Mouse (Mus musculus) lung, embryonic 14.5 days (tissue): Measurements from ENCODE around the gene Cav2. TPM values are rescaled to one million over a fixed set of nuclear protein-coding genes. Genes with fewer than 3 reads are reported as not detected.
A peak's percentile ranks its signal among the peaks of the same experiment; 100 is the strongest.

ENCODE experiments used
- ATAC-seq: fragments of 200-750 bp; cut with Nextera tagmentation; 2 replicates; pipeline ENCODE4 v1.8.0; 2017; ENCODE audit warnings: mild to moderate bottlenecking, moderate TSS enrichment, moderate library complexity; ENCODE audit not compliant: insufficient read depth
- DNase-seq: peaks from one replicate; pipeline ENCODE4 v3.0.0-alpha.2; 2015
- H3K27ac ChIP-seq: fragments of 300-500 bp; sonication (generic); 2 replicates; pipeline ENCODE4 v1.5.1; 2014; ENCODE audit warnings: low read depth, mild to moderate bottlenecking, moderate library complexity
- H3K27me3 ChIP-seq: fragments of 300-500 bp; sonication (generic); 2 replicates; pipeline ENCODE4 v1.6.1; 2014; ENCODE audit warnings: low read length, control low read depth; ENCODE audit not compliant: insufficient read depth
- H3K36me3 ChIP-seq: fragments of 300-500 bp; sonication (generic); 2 replicates; pipeline ENCODE4 v1.6.1; 2014; ENCODE audit warnings: control low read depth; ENCODE audit not compliant: insufficient read depth
- H3K4me1 ChIP-seq: fragments of 300-500 bp; sonication (generic); 2 replicates; pipeline ENCODE4 v1.6.1; 2014; ENCODE audit warnings: antibody characterized with exemption, control low read depth; ENCODE audit not compliant: insufficient read depth
- H3K4me2 ChIP-seq: fragments of 300-500 bp; sonication (generic); 2 replicates; pipeline ENCODE4 v1.6.1; 2014; ENCODE audit warnings: mild to moderate bottlenecking
- H3K4me3 ChIP-seq: fragments of 300-500 bp; sonication (generic); 2 replicates; pipeline ENCODE4 v1.5.1; 2014; ENCODE audit warnings: low read depth, low read length
- H3K9ac ChIP-seq: fragments of 300-500 bp; sonication (generic); 2 replicates; pipeline ENCODE4 v1.6.1; 2014
- H3K9me3 ChIP-seq: fragments of 300-500 bp; sonication (generic); 2 replicates; pipeline ENCODE4 v1.6.1; 2016; ENCODE audit warnings: low read depth, low read length, control low read depth
- CTCF ChIP-seq: IDR thresholded peaks from 2 replicates; pipeline ENCODE4 v1.5.1; 2016; ENCODE audit warnings: antibody characterized with exemption, low read depth
- WGBS: fragments of 180-500 bp; shearing (Covaris S2); extraction: QIAGEN DNeasy Blood & Tissue Kit; methylation state at CpG from one replicate; pipeline ENCODE4 v1.1.7; 2014; 5-methylcytosine and 5-hydroxymethylcytosine counted together
- polyA plus RNA-seq: library from polyadenylated mRNA; unstranded; fragments of >200 nt; fragmentation: Nextera tagmentation; extraction: Ambion mirVana; gene quantifications from 2 replicates; pipeline ENCODE4 v1.2.1, GENCODE M21; 2014

Cav2 gene
- polyA plus RNA-seq, 1 experiment from 2014 or later = 52.1 TPM

GRCm38 (mm10) chr6:17283834-17284233, 2.8 kb downstream of the Cav2 start:
- WGBS = 52% methylated on average over 3 of the region's 3 CpGs

DNA sequence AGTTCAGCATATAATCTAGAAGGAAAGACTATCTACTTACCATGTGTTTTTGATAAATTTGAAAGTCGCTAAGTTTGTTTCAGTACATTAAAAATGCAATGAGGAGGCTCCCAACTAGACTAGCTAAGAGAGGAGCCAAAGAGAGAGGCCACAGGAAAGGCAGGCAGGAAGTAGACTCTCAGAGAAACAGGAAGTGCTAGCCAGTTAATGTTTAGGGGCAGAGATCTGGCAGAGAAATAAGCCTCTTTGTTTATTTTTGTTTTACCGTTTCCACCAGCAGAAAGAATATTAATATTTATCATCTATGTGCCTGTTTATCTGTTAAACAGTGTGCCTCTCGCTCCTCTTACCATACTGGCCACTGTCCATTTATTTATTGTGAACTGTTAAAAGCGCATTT, 5.4 kb downstream of the Cav2 start:
- ATAC-seq (no peak), DNase-seq (peak; percentile 52)
- H3K27me3 ChIP-seq = no peaks in the 10 kb centered on the region
- H3K9ac ChIP-seq = no peak overlapping the region
- H3K4me2 ChIP-seq = no peak overlapping the region
- H3K4me1 ChIP-seq = peaks cover 6% of the 10 kb centered on the region; the same call in 1 of the 2 replicates
- TF ChIP-seq CTCF = no peak
- no peaks in the 10 kb centered on the region for H3K36me3 ChIP-seq
- H3K9me3 ChIP-seq = no peaks in the 10 kb centered on the region
- H3K27ac ChIP-seq = peak overlapping the region; percentile 16; the same call in 1 of the 2 replicates
- H3K4me3 ChIP-seq = no peak overlapping the region
- WGBS = 44% methylated on average over 4 of the region's 4 CpGs

More at GRCm38 (mm10) chr6:17283834-17284233, 2.8 kb downstream of the Cav2 start:
- DNase-seq (no peak), ATAC-seq (no peak)
- Histone ChIP-seq H3K27me3 (no peaks in the 10 kb centered on the region), H3K36me3 (no peaks in the 10 kb centered on the region), H3K27ac (no peak overlapping the region), H3K9me3 (no peaks in the 10 kb centered on the region), H3K4me3 (no peak overlapping the region), H3K4me2 (no peak overlapping the region), H3K4me1 (peaks cover 6% of the 10 kb centered on the region; the same call in 1 of the 2 replicates), H3K9ac (no peak overlapping the region)
- no peak for TF ChIP-seq CTCF

GRCm38 (mm10) chr6:17295116-17295515, 14.1 kb downstream of the Cav2 start:
- H3K36me3 ChIP-seq = no peaks in the 10 kb centered on the region
- no peak overlapping the region for H3K4me2 ChIP-seq
- no peak for TF ChIP-seq CTCF
- H3K9ac ChIP-seq = no peak overlapping the region
- H3K27me3 ChIP-seq = no peaks in the 10 kb centered on the region
- H3K4me1 ChIP-seq = no peaks in the 10 kb centered on the region
- no peak overlapping the region for H3K27ac ChIP-seq
- no peaks in the 10 kb centered on the region for H3K9me3 ChIP-seq
- no peak for DNase-seq
- no peak for ATAC-seq
- WGBS = 83% methylated on average over 5 of the region's 5 CpGs
- no peak overlapping the region for H3K4me3 ChIP-seq

- peak within 1 kb of the TSS; percentile 53 for H3K9ac ChIP-seq
- ATAC-seq (peak; percentile 90), DNase-seq (peak; percentile 90)
- H3K27me3 ChIP-seq = no peaks in the 10 kb centered on the region
- H3K4me2 ChIP-seq = peak within 1 kb of the TSS; percentile 71
- under 1% methylated on average over 26 of the region's 26 CpGs for WGBS
- H3K4me3 ChIP-seq = peak within 1 kb of the TSS; percentile 45
- H3K4me1 ChIP-seq = no peaks in the 10 kb centered on the region
- peak within 1 kb of the TSS; percentile 68 for H3K27ac ChIP-seq
- no peaks in the 10 kb centered on the region for H3K9me3 ChIP-seq
- TF ChIP-seq CTCF = peak; percentile 32
- H3K36me3 ChIP-seq = no peaks in the 10 kb centered on the region
Observed at GRCm38 (mm10) chr6:17305954-17306601, 25.1 kb downstream of the Cav2 start, which contains the start of gene Cav1. Gene Cav1, plus strand, starts transcription at chr6:17306335.

DNA sequence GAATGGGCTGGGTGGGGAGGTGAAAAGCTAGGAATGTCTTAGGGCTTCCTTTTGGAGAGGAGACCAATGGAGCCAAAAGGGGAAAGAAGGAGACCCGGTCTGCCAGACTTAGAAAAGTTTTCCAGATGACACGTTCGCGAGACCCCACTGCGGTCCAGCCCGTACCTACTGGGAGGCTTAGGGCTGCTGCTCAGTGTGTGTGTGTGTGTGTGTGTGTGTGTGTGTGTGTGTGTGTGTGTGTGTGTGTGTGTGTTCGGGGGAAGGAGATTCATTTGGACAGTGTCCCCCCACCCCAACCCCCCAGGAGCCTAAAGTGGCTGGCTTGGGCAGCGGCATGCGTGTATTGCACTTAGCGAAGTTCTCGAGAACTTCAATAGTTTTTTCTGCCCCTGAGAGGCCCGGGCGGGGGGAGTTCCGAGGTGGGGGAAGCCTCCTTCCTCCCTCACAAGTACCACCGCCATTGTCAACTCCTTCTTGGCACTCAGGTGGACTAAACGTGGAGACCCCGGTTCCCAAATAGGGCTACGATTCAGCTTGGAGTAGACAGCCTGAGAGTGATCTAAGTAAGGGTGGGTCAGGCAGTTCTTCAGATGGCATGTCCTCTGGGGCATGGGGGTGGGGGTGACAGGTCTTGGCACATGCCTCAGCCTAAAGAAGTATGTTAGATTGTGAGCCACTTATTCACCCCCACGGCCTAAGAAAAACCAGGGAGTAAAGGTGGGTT, 25.8 kb downstream of the Cav2 start:
- Histone ChIP-seq H3K27me3 (no peaks in the 10 kb centered on the region), H3K9me3 (no peaks in the 10 kb centered on the region), H3K4me3 (peak overlapping the region; percentile 45), H3K4me1 (no peaks in the 10 kb centered on the region), H3K9ac (peak overlapping the region; percentile 53), H3K36me3 (no peaks in the 10 kb centered on the region), H3K27ac (peak overlapping the region; percentile 68), H3K4me2 (peak overlapping the region; percentile 71)
- WGBS = under 1% methylated on average over 19 of the region's 19 CpGs
- peak; percentile 33 for DNase-seq
- no peak for TF ChIP-seq CTCF
- ATAC-seq = peak; percentile 39; the same call in 1 of the 2 replicates

GRCm38 (mm10) chr6:17307461-17308115, 26.6 kb downstream of the Cav2 start:
- peak; percentile 82 for DNase-seq
- H3K27ac ChIP-seq = peak overlapping the region; percentile 42; the same call in 1 of the 2 replicates

More at GRCm38 (mm10) chr6:17307461-17308115, 26.6 kb downstream of the Cav2 start:
- ATAC-seq = peak; percentile 84
- Histone ChIP-seq H3K4me1 (no peaks in the 10 kb centered on the region), H3K36me3 (no peaks in the 10 kb centered on the region), H3K27me3 (no peaks in the 10 kb centered on the region), H3K9me3 (no peaks in the 10 kb centered on the region), H3K4me2 (peak overlapping the region; percentile 71), H3K4me3 (peak overlapping the region; percentile 45), H3K9ac (peak overlapping the region; percentile 53)
- 3% methylated on average over 31 of the region's 31 CpGs for WGBS
- TF ChIP-seq CTCF = peak; percentile 80
